Mouse (Mus musculus): ENCODE results near the gene Serp1. TPM values are rescaled to one million over a fixed set of nuclear protein-coding genes. Genes with fewer than 3 reads are reported as not detected.

The Serp1 gene
- 10 to 100 TPM; 38.8 to 57.0 TPM for polyA plus RNA-seq (2017; shearing (Covaris generic))

DNA sequence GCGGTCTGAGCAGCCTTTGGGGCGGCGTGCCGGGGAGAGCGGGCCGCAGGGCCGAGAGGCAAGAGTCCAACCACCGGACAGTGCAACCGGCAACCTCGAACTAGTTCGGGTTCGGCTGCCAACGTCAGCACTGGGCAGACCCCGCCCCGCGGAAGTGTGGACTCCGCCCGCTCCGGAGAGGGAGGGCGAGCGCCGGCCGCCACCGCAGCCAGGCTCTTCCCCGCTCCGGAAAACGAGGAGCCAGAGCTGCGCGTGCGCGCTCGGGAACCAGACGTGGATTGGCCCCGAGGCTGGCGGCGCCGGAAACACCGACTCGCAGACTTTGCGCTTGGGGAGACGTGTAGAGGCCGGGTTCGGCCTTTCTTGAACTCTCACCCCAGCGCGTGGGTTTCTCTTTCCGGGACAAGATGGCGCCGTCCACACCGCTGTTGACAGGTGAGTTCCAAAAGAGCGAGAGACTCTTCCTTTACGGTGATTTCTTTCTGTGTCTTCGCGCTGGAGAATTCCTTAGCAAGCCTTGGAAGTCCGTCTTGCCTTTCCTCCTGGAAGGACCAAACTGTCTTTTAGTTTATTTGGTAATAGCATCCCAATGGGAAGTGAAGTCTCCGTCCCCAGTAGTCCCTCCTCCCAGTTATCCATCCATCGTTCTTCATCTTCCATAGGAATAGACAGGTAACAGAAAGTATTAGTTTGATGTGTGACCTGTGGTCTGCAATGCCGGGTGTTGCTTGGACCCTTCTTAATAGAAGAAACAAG, at the start of gene Serp1, which contains the start of gene Eif2a:
TSS of gene Serp1 (minus strand) at position 241 of the 756 bp plus-strand sequence.
TSS of gene Eif2a (plus strand) at position 170 of the 756 bp plus-strand sequence.
- ATAC-seq: peak; percentile 91

DNA sequence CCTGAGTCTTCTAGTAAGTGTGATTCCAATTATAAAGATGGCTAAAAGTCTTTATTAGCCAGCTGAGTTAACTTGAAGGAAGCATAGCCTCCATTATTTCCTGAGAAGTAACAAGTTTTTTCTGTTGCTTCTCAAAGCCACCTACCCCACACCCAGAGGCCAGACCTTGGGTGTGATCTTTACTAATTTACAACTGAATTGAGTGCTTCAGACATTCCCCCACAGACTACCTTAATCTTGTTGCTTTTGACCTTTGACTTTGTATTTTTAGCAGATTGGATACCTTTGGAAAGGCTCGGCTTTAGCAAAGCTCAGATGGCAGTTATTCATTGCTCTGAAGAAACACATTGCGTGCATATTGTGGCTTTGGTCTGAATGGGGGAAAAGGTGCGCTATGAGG, 45.1 kb upstream of the Serp1 start:
- ATAC-seq: no peak

DNA sequence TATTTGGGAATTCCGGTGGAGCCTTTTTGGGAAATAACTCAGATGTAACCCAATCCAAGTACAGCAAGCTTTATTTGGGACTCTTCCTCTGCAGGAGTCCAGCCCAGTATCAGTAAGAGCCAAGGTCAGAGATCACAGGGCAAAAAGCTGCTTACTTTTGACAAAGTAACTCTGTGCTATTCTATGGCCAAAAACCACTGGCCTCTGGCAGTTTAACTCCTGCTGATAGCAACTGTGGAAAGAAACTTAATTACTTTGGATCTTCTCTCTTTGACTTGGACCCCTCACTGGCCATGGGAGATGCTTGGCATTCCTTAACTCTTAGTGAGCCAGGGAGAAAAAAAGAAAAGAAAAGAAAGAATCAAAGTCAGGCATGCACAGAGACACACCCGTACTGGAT, 35.7 kb upstream of the Serp1 start:
- ATAC-seq: no peak

DNA sequence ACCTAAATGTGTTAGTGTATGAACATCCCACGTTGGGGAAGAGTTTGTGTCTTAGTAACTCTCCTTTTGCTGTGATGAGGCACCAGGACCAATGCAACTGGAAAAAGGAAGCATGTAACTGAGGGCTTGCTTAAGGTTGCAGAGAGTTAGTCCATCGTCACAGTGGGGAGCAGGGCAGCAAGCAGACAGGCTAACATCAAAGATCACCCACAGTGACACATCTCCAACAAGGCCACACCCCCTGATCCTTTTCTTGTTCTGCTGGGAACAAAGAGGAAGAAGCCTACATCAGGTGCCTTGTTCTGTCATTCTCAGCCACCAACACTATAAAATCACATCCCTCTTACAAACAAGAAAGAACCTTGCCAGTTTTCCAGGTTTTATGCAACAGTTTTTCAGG, 34.2 kb upstream of the Serp1 start:
- no peak for ATAC-seq

DNA sequence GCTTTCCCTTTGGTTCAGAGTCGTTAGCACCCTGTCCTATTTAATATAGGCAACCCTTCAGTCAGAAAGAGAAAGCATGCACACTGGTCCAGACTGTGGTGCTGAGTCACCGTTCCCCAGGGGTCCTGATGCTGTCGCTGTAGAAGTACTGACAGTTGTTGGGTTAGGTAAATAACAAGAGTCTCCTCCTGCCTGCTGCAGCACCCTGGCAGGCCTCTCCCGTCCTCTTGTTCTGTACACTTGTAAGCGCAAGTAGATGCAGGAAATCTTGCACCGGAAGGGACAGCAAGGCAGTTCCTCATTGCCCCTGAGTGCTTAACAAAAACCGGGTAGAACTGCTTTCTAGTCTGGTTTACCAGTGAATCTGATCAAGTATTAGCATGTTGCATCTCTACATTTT, 31.0 kb upstream of the Serp1 start:
- no peak for ATAC-seq

DNA sequence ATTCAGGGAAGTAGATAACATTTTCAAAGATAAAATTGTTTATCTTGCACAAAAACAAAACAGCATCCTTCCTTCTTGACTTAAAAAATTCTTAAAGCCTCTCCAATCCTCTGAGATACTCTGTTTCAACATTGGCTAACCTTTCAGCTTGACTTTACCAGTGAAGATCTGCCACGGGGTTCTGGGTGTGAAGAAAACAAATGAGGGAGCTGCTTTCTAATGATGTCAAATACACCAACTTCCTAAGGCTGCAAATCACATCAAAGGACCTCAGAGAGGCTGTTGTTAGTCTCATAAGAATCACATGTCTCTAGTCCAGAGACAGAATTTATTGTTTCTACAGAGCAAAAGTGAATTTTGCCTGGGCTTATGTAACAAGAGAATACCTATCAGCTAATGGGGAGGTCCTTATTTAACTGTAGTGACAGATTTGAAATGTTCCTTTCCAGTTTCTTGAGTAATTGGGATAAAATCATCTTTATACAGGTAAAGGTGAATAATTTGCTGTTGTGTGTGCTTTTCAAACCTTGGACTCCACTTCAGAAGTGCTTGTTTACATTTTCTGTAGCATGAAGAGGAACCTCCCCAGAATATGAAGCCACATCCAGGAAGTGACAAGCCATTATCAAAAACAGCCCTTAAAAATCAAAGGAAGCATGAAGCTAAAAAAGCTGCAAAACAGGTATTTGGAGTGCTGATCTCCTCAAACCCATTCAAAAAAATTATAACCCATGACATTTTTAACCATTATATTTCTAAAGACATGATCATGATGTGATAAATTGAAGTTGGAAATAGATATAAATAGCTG, 26.5 kb upstream of the Serp1 start:
- peak; percentile 83 for ATAC-seq

DNA sequence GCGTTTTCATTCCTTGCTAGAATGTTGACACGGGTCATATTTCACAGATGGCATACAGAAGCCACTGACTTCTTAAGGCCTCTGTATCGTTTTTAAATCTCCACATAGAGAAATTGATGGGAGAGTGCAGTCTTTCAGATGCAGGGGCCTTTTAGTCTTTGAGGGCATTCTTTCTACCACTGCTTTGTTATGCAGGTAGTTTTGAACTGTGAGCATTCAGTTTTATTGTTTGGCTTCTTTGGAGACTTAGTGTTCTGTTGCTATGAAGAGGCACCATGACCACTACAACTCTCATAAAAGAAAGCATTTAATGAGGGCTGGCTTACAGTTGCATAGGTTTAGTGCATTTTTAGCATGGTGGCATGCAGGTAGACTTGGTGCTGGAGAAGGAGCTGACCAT, 10.9 kb upstream of the Serp1 start:
- ATAC-seq: no peak

DNA sequence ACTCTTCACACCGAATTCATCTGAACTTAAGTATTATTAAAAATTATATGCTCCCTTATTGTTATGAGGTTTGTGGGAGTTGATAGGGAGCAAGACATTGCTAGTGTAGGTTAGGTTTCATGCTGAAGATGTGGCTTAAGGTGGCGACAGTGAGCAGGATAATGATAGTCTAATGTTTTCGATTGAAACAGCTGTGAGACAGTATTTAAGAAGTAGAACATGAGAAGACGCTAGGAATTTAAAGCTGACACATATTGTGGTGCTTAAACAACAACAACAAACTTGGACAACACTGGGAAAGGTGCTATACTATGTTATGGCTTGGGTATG, 681 bp upstream of the Serp1 start:
- no peak for ATAC-seq

DNA sequence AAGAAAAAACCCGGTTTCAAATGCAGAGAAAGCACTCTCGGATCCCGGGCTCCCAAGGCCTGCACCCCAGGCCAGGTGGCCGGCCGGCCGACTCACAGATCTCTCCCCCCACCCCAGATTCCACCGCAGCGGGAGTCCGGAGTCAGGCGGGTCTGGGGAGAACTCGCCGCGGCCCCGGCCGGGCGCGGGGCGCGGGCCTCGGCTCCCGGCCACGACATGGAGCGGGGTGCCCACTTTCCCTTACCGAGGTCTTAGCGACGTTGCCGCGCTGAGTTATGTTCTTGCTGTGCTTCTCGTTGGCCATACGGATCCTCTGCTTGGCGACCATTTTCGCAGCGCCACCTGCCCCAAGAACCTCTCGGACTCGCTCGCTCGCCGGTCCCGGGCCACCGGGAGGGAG, 526 bp downstream of the Serp1 start:
- no peak for ATAC-seq

DNA sequence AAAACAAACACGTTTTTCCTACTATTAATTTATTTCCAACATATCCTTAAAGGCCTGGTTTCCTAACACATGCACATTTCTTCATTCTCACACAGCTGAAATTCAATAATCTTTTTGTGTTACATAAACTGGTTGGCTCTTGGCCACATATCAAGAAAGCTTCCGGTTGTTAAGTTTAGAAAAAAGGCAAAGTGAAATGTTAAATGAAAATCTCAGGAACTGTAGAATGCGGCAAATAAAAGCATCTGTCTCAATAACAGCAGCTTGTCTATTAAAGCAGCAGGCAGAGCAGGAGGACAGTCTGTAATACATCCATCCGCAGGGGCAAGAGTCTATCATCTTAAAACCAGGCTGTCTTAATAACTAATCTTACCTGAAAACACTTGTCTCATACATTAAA, 1.4 kb downstream of the Serp1 start:
- no peak for ATAC-seq

DNA sequence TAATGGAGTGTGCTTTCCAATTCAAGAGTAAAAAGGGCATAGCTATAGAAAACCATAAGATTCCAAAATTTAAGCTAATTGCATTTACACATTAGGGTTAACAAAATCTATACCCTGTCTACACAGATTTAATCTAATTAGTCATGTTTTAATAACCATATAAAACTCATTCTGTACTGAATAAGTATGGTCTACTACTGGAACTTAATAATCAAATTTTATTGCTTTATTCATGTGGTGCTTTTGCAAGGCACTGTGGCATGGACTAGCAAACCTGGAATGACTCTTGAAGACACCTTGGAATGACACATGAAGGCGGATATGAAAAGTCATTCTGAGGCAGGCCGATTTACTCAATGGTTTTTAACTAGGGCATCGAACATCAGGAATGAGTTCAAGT, 2.3 kb downstream of the Serp1 start:
- ATAC-seq: no peak

DNA sequence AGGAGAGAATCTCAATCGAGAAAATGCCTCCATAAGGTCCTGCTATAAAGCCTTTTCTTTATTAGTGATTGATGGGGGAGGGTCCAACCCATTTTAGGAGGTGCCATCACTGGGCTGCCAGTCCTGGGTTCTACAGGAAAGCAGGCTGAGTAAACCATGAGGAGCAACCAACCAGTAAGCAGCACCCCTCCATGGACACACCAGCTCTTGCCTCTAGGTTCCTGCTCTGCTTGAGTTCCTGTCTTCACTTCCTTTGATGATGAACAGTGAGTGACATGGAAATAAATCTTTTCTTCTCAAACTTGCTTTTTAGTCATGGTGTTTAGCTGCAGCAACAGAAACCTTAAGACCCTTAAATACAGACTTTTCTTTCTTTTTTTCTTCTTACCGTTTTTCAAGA, 4.3 kb downstream of the Serp1 start:
- no peak for ATAC-seq

DNA sequence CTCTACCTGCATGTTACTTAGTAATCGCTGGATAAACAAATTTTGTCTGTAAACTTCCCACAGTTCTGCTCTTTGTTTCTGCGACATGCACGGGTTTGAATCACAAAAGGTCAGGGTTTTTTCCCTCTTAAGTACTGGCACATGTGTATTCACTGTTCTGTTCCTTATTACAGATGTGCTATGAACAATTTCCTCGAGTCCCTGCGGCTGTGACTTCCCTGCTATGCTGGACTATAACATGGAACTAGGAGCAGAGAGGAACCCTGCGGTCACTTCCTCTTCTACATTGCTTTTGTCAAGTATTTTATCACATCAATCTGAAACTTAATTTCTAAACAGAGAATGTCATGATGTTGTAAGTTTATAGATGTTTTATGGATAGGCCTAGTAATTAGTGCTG, 5.4 kb downstream of the Serp1 start:
- ATAC-seq: no peak

DNA sequence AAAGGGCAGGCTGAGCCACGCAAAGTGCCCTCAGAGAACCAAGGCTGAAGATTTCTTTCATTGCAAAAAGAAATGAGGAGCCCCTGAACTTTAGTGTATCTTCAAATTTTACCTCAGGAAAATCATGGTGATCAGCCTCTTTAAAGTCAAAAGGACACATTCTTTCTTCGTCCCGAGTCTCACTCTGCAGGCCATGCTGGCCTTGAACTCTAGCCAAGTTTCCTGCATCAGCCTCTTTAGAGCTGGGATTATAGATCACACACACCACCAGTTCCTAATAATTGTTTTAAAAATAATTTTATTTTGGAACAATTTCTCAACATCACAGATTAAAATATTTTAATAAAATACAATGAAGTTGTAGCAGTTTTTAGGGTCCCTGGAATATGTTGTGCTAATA, 6.2 kb downstream of the Serp1 start:
- no peak for ATAC-seq

DNA sequence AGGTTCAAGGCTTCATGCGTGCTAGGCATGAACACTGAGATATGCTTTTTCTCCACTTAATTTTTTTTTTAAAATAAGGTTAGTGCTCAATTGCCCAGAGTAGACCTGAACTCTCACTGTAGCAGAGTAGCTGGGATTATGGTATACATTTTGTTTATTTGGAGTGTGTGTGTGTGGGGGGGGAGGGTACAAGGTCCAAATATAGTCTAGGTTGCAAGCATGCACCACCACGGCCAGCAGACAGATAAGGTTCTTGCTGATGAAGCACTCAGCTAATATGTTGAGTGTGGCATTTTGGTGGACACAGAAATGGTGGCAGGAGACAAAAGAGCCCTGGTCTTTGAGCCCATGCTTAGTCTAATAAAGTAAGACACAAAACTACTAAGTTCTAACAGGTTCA, 6.7 kb downstream of the Serp1 start:
- no peak for ATAC-seq

DNA sequence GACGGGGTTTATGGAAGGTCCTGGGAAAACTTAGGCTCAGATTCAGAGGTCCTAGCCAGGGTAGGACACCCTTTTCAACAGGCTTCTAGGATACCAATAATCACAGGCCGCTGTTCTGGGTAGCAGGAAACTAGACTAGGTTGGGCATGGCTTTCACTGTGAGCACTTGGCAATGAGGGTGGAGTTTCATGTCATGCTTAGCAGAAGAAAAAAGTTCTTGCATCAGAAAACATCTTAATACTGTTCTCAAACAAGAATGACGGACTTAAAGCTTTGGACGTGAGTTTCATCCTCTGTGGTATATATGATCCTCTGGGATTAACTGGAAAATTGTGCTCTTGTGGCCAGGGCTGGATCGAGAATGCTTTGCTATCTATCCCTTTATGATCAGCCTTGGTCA, 7.9 kb downstream of the Serp1 start:
- peak; percentile 40 for ATAC-seq

DNA sequence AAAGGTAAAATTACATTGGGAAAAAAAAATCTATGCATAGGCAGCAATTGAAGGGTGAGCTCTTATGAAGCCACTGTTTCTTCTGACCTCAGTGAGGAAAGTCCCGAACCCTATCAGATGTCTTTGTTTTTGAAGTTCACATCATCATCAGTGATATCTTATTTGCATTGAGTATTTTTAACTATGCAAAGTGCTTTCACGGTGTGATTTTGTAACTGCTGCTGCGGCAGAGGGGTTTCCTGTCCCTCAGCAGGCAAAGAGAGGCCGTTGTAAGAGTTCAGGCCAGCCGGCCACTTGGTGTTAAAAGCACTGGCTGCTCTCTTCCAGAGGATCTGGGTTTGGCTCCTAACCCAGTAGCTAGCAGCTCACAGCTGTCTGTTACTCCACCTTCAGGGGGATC, 8.4 kb downstream of the Serp1 start:
- ATAC-seq: peak; percentile 80

DNA sequence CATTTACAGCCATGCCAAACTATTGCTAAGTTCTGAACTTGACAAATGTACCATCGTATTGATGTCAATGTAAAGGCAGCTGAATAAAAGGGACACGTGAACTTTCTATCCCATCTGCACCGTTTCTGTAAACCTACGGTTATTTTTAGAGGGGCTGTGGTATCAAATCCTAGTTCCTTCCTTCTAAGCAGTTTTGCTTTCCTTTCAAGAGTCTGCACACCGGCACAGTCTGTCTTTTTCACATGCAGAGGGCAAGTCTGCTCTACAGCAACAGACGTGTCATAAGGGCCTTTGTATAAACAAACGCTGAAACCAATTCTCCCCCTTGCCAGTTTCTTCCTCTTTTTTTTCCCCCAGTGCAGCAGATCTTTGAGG, 9.1 kb downstream of the Serp1 start:
- ATAC-seq: peak; percentile 65

DNA sequence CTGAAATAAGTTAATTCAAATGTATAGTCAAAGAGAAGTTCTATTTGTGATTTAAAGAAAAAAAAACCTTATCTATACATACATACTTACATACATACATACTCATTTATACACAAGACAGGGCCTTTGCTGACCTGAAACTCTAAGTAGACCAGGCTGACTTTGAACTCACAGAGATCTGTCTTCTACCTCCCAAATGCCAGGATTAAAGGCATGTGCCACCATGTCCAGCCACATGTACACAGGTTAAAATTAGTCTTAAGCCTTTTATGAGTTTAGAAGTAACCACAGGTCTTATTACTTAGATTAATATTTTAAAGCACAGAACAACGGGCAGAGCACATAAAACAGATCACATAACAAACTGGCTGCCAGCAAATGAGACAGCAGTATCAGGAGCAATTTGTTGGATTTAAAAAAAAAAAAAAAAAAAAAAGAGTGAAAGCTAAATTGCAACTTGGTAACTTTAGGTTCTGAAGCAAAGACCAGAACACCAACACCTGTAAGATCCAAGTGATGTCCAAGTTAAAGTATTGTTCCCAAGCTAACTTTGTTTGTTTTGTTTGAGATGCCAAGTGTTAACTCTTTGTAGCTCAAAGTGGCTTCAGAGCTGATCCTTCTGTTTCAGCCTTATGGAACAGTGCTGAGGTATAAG, 9.6 kb downstream of the Serp1 start:
- ATAC-seq: no peak

DNA sequence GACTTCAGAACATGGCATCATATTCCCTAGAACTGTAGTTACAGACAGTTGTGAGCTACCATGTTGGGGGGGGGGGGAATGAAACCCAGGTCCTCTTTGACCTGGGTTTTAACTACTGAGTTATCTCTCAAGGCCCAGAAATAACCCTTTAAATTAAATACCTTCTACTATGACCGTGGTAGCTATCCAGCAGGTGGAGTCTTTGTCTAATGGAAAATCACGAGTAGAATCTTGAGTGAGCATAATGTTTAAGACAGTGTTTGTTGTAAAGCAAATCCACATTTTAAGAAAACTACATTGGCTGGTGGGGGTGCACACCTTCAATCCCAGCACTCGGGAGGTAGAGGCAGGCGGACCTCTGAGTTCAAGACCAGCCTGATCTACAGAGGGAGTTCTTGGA, 12.2 kb downstream of the Serp1 start:
- ATAC-seq: no peak

DNA sequence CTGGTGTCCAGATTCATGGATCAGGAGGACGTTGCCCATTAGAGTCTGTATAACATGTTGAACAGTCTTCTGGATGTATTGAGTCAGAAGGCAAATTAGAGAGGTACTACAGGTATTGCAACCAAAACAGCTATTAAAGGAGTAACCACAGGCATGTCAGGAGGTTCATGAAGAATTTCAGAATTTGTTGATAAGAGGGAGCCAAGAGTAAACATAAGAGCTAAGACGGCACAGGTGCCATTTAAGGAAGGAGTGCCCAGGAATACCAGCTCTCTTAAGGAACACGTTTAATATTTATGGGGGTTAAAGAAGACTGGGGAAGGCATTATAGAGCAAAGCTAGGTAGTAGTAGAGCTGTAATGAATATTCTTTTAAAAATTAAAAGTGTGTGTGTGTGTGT, 13.0 kb downstream of the Serp1 start:
- no peak for ATAC-seq

DNA sequence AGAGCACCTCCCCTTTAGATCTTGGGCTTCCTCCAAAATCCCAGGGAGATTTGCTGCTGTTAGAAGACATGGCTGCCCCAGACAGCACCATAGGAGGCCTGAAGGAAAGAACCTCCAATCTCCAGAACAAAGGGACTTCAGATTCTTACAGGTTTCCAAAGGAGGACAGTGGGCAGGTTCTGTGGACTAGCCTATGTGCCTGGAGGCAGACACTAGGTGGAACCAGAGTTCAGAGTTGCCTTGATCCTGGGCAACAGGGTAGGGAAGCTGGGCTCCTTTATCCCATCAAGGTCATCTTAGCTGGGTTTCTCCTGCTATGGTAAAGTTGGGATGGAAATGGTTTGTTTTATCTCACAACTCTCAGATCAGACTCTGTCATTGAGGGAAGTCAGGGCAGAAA, 14.1 kb downstream of the Serp1 start:
- ATAC-seq: peak; percentile 44

DNA sequence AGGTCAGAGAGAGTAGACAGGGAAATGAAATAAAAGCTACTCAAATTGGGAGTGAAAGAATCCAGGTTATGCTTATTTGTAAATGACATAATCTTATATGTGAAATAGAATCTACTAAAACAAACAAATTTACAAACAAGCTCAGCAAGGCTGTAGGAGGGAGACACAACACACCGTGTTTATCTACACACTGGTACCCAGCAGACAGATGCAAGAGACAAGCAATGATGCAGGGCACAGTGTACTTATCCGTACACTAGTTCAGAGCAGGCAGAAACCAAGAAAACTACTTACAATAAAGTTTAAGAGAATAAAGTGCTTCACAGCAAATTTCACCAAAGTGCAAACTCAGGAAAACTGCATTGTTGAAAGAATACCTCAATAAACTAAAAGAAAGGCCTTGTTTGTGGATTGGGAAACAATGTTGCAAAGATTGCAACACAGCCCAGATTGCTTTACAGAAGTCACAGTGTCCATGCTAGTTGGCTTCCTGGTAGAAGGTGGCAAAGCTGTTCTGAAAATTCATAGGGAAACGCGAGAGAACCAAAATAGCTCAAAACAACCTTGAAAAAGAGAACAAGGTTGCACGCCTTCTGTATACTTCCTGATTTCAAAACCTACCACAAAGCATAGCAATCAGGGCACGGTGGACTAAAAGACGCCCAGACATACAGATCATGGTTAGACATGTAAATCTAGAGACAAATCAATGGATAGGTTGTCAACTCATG, 17.5 kb downstream of the Serp1 start:
- no peak for ATAC-seq

Measured in CD4-positive, CD25-positive, alpha-beta regulatory T cell, adult 4 months (primary cell).